Mouse (Mus musculus) liver, embryonic 13.5 days (tissue): ENCODE data around the gene Obscn. TPM values are rescaled to one million over a fixed set of nuclear protein-coding genes. Genes with fewer than 3 reads are reported as not detected.

Experiments used
- ATAC-seq: fragments of 200-750 bp; cut with Nextera tagmentation; 2 replicates; pipeline ENCODE4 v1.8.0; 2017; ENCODE audit warnings: low read depth, mild to moderate bottlenecking, moderate number of reproducible peaks, moderate library complexity
- DNase-seq: peaks from one replicate; pipeline ENCODE4 v3.0.0; 2022
- H3K27ac ChIP-seq: fragments of 300-500 bp; sonication (generic); 2 replicates; pipeline ENCODE4 v1.5.1; 2015; ENCODE audit warnings: moderate library complexity, mild to moderate bottlenecking, inconsistent platforms
- H3K27me3 ChIP-seq: fragments of 300-500 bp; sonication (generic); 2 replicates; pipeline ENCODE4 v1.6.1; 2015; ENCODE audit warnings: mild to moderate bottlenecking, inconsistent platforms
- H3K36me3 ChIP-seq: fragments of 300-500 bp; sonication (generic); 2 replicates; pipeline ENCODE4 v1.6.1; 2015; ENCODE audit warnings: mild to moderate bottlenecking, inconsistent platforms
- H3K4me1 ChIP-seq: fragments of 300-500 bp; sonication (generic); replicated peaks from 2 replicates; pipeline ENCODE4 v1.6.1; 2015; ENCODE audit warnings: inconsistent platforms
- H3K4me2 ChIP-seq: fragments of 300-500 bp; sonication (generic); 2 replicates; pipeline ENCODE4 v1.6.1; 2015; ENCODE audit warnings: inconsistent platforms, mild to moderate bottlenecking, moderate library complexity
- H3K4me3 ChIP-seq: fragments of 300-500 bp; sonication (generic); replicated peaks from 2 replicates; pipeline ENCODE4 v1.5.1; 2015; ENCODE audit warnings: mild to moderate bottlenecking, inconsistent platforms
- H3K9ac ChIP-seq: fragments of 300-500 bp; sonication (generic); 2 replicates; pipeline ENCODE4 v1.6.1; 2015; ENCODE audit warnings: mild to moderate bottlenecking, inconsistent platforms
- H3K9me3 ChIP-seq: fragments of 300-500 bp; sonication (generic); replicated peaks from 2 replicates; pipeline ENCODE4 v1.6.1; 2016; ENCODE audit warnings: inconsistent platforms
- WGBS: fragments of 180-500 bp; shearing (Covaris S2); methylation state at CpG from one replicate; pipeline ENCODE4 v1.1.7; 2015; ENCODE audit not compliant: insufficient replicate concordance; 5-methylcytosine and 5-hydroxymethylcytosine counted together
- polyA plus RNA-seq: library from polyadenylated mRNA; unstranded; fragments of >200 nt; fragmentation: Nextera tagmentation; extraction: Ambion mirVana; gene quantifications from 2 replicates; pipeline ENCODE4 v1.2.1, GENCODE M21; 2015

The Obscn gene
- polyA plus RNA-seq, 1 experiment from 2014 or later: 0.23 TPM

DNA sequence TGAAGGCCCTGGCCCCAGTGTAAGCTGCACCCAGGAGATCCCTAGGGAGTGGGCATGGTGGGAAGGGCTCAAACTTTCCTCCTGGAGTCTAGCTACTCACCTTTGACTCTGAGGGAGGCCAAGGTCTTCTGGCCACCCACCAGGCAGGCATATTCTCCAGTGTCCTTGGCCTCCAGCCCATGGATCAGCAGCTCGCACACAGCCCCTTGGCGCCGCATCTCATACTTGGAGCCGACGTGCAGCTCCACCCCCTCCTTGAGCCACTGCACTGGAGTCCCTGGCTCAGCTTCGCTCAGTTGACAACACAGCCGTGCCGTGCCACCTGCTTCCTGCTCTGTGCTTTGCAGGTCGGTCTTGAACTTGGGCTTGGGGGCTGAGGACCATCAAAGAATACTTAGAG is 85.2 kb downstream of the Obscn start:
- H3K4me2 ChIP-seq: no peak overlapping the region
- H3K4me1 ChIP-seq: no peaks in the 10 kb centered on the region
- 71% methylated on average over 9 of the region's 9 CpGs for WGBS
- H3K27me3 ChIP-seq: no peaks in the 10 kb centered on the region
- no peak overlapping the region for H3K4me3 ChIP-seq
- H3K9ac ChIP-seq: no peak overlapping the region
- no peaks in the 10 kb centered on the region for H3K9me3 ChIP-seq
- H3K27ac ChIP-seq: no peak overlapping the region
- ATAC-seq: no peak
- no peak for DNase-seq
- H3K36me3 ChIP-seq: no peaks in the 10 kb centered on the region

- WGBS: 77% methylated on average over 15 of the region's 15 CpGs
- no peak for ATAC-seq
Measured at GRCm38 (mm10) chr11:59044703-59045330, 91.4 kb downstream of the Obscn start.

GRCm38 (mm10) chr11:59029003-59029402 is 107.2 kb downstream of the Obscn start:
- no peak overlapping the region for H3K4me3 ChIP-seq
- H3K27ac ChIP-seq: no peak overlapping the region
- no peaks in the 10 kb centered on the region for H3K27me3 ChIP-seq
- no peak overlapping the region for H3K4me2 ChIP-seq
- no peaks in the 10 kb centered on the region for H3K9me3 ChIP-seq
- H3K36me3 ChIP-seq: no peaks in the 10 kb centered on the region
- no peak overlapping the region for H3K9ac ChIP-seq
- DNase-seq: no peak
- ATAC-seq: no peak
- 77% methylated on average over 13 of the region's 13 CpGs for WGBS
- H3K4me1 ChIP-seq: no peaks in the 10 kb centered on the region

More at GRCm38 (mm10) chr11:59044703-59045330, 91.4 kb downstream of the Obscn start:
- Histone ChIP-seq H3K4me3 (no peak overlapping the region), H3K27me3 (no peaks in the 10 kb centered on the region), H3K4me1 (no peaks in the 10 kb centered on the region), H3K27ac (no peak overlapping the region), H3K9me3 (no peaks in the 10 kb centered on the region), H3K4me2 (no peak overlapping the region), H3K9ac (no peak overlapping the region), H3K36me3 (no peaks in the 10 kb centered on the region)
- no peak for DNase-seq

DNA sequence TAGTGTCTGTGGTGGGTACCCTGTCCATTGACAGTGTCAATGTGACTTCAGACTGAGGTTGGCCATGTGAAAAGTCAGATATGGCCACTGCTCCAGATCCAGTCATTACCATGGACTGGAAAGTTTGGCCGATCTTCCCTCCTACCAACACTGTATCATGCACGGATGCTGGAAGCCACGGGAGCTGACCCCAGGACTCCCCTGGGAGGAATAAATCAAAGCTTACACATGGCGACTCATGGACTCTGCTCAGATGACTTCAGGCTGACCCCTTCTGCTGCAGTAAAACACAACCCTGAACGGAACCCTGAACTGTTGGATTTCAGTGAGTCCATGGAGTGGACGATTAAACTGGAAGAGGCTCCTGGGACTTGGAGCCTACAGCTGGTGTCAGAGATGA is 109.8 kb downstream of the Obscn start:
- no peak for DNase-seq
- Histone ChIP-seq H3K4me2 (no peak overlapping the region), H3K4me3 (no peak overlapping the region), H3K36me3 (no peaks in the 10 kb centered on the region), H3K27me3 (no peaks in the 10 kb centered on the region), H3K9me3 (no peaks in the 10 kb centered on the region), H3K4me1 (no peaks in the 10 kb centered on the region), H3K27ac (no peak overlapping the region), H3K9ac (no peak overlapping the region)
- WGBS: 70% methylated on average over 6 of the region's 6 CpGs
- no peak for ATAC-seq

DNA sequence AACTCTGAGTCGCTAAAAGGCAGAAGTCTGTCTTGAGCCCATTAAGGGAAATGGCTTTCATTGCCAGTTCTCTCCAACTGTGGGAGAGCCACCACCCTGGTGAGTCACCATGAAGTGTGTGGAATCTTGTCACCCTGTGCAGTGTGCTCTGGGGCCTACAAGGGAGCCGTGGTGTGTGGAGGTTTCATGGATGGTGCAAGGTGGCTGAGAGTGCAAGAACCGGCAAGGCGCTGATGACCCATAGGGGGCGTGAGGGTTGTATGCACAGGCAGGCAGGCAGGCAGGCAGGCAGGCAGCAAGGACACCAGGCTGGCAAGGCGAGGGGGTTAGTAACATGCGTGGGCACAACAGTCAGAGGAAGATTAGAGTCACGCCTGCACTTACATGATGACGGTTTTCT is 121.2 kb downstream of the Obscn start:
- Histone ChIP-seq H3K4me2 (no peak overlapping the region), H3K9me3 (no peaks in the 10 kb centered on the region), H3K36me3 (no peaks in the 10 kb centered on the region), H3K4me1 (no peaks in the 10 kb centered on the region), H3K9ac (no peak overlapping the region), H3K4me3 (no peak overlapping the region), H3K27ac (no peak overlapping the region), H3K27me3 (0 out of 2 replicates have a peak, but pooled peaks cover 3% of the 10 kb centered on the region)
- WGBS: 32% methylated on average over 9 of the region's 9 CpGs
- ATAC-seq (no peak), DNase-seq (no peak)

DNA sequence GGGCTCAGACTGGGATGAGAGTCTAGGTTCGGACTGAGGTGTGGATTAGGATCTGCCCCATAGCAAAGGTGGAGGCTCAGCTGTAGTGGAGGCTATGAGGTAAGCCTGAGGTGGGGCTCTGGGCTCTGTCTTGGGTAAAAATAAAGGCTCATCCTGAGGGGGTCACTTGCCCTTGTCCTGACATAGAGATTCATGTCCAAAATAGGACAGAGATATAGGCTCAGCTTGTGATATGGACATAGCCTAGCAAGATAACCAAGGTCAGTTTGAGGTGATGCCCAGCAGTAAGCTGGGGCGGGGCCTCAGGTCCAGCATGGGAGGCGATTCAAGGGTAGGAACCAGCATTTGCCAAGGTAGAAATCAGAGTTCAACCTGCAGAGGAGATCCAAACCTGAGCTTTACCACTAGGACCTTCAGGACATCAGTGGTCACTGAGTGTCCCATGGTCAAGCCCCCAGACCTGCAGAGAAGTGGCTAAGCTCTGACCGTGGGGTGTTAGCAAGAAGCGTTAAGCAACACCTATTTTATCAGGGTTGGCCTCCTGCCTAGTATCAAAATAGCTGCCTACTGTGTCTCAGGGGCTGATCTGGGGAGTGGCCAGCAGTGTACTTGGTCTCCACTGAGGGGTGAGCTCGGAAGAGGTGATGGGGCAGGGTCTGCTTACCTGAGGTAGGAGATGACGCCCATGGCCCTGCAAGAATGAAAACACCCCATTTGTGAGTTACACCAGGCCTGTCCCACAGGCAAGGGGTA is 133.7 kb downstream of the Obscn start:
- H3K36me3 ChIP-seq: no peaks in the 10 kb centered on the region
- no peak overlapping the region for H3K9ac ChIP-seq
- no peak for ATAC-seq
- no peaks in the 10 kb centered on the region for H3K27me3 ChIP-seq
- no peak overlapping the region for H3K4me2 ChIP-seq
- no peaks in the 10 kb centered on the region for H3K9me3 ChIP-seq
- no peak overlapping the region for H3K4me3 ChIP-seq
- DNase-seq: no peak
- H3K27ac ChIP-seq: no peak overlapping the region
- WGBS: 62% methylated on average over 7 of the region's 7 CpGs
- peaks cover 3% of the 10 kb centered on the region; the same call in 1 of the 2 replicates for H3K4me1 ChIP-seq

DNA sequence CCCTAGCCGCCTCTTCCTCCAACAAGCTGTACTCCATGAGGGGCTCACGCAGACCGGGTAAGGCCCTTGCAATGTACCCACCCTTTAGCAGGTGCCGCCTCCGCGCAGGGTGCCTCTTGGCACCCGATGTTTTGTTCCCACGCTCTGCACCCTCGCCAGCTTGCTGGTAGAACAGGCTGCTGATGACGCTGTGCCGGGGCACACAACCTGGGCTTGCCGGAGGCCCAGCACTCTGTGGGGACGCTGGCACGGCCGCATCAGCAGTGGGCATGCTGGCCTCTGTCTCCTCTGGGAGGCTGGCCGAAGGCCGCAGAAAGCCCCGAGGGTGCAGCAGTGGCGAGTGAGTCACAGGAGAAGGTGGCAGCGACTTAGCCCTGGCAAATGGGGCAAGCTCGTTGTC is 135.6 kb downstream of the Obscn start:
- Histone ChIP-seq H3K27ac (no peak overlapping the region), H3K9ac (no peak overlapping the region), H3K4me2 (no peak overlapping the region), H3K27me3 (peaks cover 7% of the 10 kb centered on the region), H3K4me3 (no peak overlapping the region), H3K4me1 (peaks cover 10% of the 10 kb centered on the region), H3K9me3 (no peaks in the 10 kb centered on the region), H3K36me3 (no peaks in the 10 kb centered on the region)
- ATAC-seq: no peak
- WGBS: 80% methylated on average over 21 of the region's 21 CpGs
- DNase-seq: no peak

GRCm38 (mm10) chr11:58999830-59000229 is 136.4 kb downstream of the Obscn start:
- DNase-seq: no peak
- Histone ChIP-seq H3K9me3 (no peaks in the 10 kb centered on the region), H3K4me1 (peaks cover 17% of the 10 kb centered on the region), H3K27me3 (peaks cover 15% of the 10 kb centered on the region), H3K9ac (no peak overlapping the region), H3K4me3 (no peak overlapping the region), H3K27ac (no peak overlapping the region), H3K4me2 (no peak overlapping the region), H3K36me3 (no peaks in the 10 kb centered on the region)
- WGBS: 67% methylated on average over 6 of the region's 6 CpGs
- ATAC-seq: no peak

DNA sequence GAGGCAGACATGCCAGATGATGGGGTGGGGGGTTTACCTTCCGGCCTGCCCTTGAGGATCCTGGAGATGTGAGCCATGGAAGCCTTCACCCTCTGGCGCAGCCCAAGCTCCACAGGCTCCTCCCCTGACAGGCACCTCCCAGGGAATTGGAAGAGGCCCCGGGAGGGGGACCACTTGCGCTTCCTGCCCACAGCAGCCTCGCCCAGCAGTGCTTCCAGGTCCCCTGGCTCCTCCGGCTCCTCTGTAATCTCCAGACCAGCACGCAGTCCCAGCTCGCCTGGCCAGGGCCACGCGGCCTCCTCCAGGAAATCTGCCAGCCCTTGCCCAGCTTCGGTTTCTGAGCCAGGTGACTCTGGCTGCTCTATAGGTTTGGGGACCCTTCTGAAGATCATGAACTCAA is 137.0 kb downstream of the Obscn start:
- H3K9ac ChIP-seq: no peak overlapping the region
- peaks cover 23% of the 10 kb centered on the region for H3K4me1 ChIP-seq
- H3K4me2 ChIP-seq: no peak overlapping the region
- WGBS: 27% methylated on average over 11 of the region's 11 CpGs
- no peaks in the 10 kb centered on the region for H3K36me3 ChIP-seq
- no peaks in the 10 kb centered on the region for H3K9me3 ChIP-seq
- no peak overlapping the region for H3K27ac ChIP-seq
- no peak overlapping the region for H3K4me3 ChIP-seq
- DNase-seq: no peak
- no peak for ATAC-seq
- peaks cover 22% of the 10 kb centered on the region for H3K27me3 ChIP-seq

DNA sequence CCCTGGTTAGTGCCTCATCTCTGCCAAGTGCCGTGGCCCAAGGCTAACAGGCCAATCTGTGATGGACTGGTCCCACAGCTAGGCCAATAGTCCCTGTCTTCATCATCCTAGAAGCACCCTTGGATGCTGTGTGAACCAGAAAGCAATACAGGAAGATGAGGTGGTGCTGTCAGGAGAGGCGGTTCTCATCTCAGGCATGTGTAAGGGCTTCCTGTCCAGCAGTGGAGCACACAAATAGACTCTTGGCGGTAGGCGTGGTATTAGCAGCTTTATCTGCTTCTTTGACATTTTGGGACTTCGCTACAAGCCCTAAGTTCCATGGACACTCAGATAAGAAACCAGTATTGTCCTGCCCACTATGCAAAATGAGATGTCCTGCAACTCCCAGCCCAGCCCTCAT is 138.7 kb downstream of the Obscn start:
- H3K9ac ChIP-seq: no peak overlapping the region
- WGBS: 55% methylated on average over 5 of the region's 5 CpGs
- no peak overlapping the region for H3K4me3 ChIP-seq
- DNase-seq (no peak), ATAC-seq (no peak)
- H3K27me3 ChIP-seq: peaks cover 25% of the 10 kb centered on the region
- peaks cover 39% of the 10 kb centered on the region for H3K4me1 ChIP-seq
- H3K9me3 ChIP-seq: no peaks in the 10 kb centered on the region
- no peaks in the 10 kb centered on the region for H3K36me3 ChIP-seq
- no peak overlapping the region for H3K4me2 ChIP-seq
- H3K27ac ChIP-seq: no peak overlapping the region

DNA sequence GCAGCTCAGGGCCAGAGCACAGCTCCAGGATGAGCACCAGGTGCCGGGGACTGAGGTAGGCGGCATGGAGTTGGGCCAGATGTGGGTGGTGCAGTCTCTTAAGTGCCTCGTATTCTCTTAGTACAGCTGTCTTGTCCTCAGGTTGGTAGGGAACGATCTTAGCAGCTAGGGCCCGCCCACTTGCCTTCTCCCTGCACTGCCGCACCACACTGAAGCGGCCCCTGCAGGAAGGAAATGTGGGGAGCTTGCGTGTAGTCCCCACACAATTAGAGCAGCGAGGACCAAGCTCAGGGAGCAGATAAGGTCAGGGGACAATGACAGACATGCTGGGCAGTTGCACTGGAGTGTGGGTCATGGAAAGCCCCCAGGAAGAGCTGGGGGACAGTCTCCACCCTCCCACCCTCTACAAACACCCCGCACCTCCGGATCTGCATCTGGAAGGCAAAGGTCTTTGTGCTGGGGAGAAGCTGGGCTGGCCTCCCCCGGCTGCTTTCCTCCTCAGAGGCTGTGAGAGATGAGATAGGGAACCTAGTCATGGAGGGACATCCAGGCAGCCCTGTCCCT is 140.3 kb downstream of the Obscn start:
- Histone ChIP-seq H3K4me1 (peaks cover 49% of the 10 kb centered on the region), H3K27me3 (peaks cover 25% of the 10 kb centered on the region), H3K36me3 (peaks cover 3% of the 10 kb centered on the region; the same call in 1 of the 2 replicates), H3K9ac (no peak overlapping the region), H3K27ac (no peak overlapping the region), H3K4me3 (no peak overlapping the region), H3K4me2 (no peak overlapping the region), H3K9me3 (no peaks in the 10 kb centered on the region)
- DNase-seq: no peak
- no peak for ATAC-seq
- WGBS: 13% methylated on average over 12 of the region's 12 CpGs
